Mouse (Mus musculus) stomach, embryonic 14.5 days (tissue): ENCODE results near the gene Zfp740. TPM values are rescaled to one million over a fixed set of nuclear protein-coding genes. Genes with fewer than 3 reads are reported as not detected.

Experiments
- ATAC-seq: fragments of 200-750 bp; cut with Nextera tagmentation; 2 replicates; pipeline ENCODE4 v1.8.0; 2017; ENCODE audit warnings: low read depth, moderate TSS enrichment; ENCODE audit not compliant: insufficient number of reproducible peaks, insufficient read depth, low FRiP score
- H3K27ac ChIP-seq: fragments of 300-500 bp; sonication (generic); 2 replicates; pipeline ENCODE4 v1.5.1; 2014; ENCODE audit warnings: mild to moderate bottlenecking, low read length, moderate library complexity, mixed read lengths
- H3K27me3 ChIP-seq: fragments of 300-500 bp; sonication (generic); 2 replicates; pipeline ENCODE4 v1.6.1; 2014; ENCODE audit warnings: low read length, control low read depth, mixed read lengths; ENCODE audit not compliant: control insufficient read depth, insufficient read depth
- H3K36me3 ChIP-seq: fragments of 300-500 bp; sonication (generic); 2 replicates; pipeline ENCODE4 v1.6.1; 2014; ENCODE audit warnings: mild to moderate bottlenecking, control low read depth, low read length, moderate library complexity, mixed read lengths; ENCODE audit not compliant: control insufficient read depth, insufficient read depth
- H3K4me1 ChIP-seq: fragments of 300-500 bp; sonication (generic); 2 replicates; pipeline ENCODE4 v1.6.1; 2014; ENCODE audit warnings: low read length, control low read depth, mixed read lengths; ENCODE audit not compliant: control insufficient read depth, insufficient read depth
- H3K4me2 ChIP-seq: fragments of 300-500 bp; sonication (generic); replicated peaks from 2 replicates; pipeline ENCODE4 v1.6.1; 2014; ENCODE audit warnings: low read depth, low read length, control low read depth
- H3K4me3 ChIP-seq: fragments of 300-500 bp; sonication (generic); 2 replicates; pipeline ENCODE4 v1.5.1; 2014; ENCODE audit warnings: low read depth, low read length, control low read depth
- H3K9ac ChIP-seq: fragments of 300-500 bp; sonication (generic); replicated peaks from 2 replicates; pipeline ENCODE4 v1.6.1; 2014; ENCODE audit warnings: low read depth, mild to moderate bottlenecking, control low read depth, low read length, moderate library complexity, mixed read lengths
- H3K9me3 ChIP-seq: fragments of 300-500 bp; sonication (generic); 2 replicates; pipeline ENCODE4 v1.6.1; 2016; ENCODE audit warnings: low read depth, low read length, control low read depth; ENCODE audit not compliant: control insufficient read depth
- WGBS: fragments of 180-500 bp; shearing (Covaris S2); extraction: QIAGEN DNeasy Blood & Tissue Kit; methylation state at CpG from one replicate; pipeline ENCODE4 v1.1.7; 2014; 5-methylcytosine and 5-hydroxymethylcytosine counted together
- polyA plus RNA-seq: library from polyadenylated mRNA; unstranded; fragments of >200 nt; fragmentation: Nextera tagmentation; extraction: Ambion mirVana; gene quantifications from 2 replicates; pipeline ENCODE4 v1.2.1, GENCODE M21; 2014

Gene Zfp740
- polyA plus RNA-seq, 1 experiment from 2014 or later: 54.0 TPM

DNA sequence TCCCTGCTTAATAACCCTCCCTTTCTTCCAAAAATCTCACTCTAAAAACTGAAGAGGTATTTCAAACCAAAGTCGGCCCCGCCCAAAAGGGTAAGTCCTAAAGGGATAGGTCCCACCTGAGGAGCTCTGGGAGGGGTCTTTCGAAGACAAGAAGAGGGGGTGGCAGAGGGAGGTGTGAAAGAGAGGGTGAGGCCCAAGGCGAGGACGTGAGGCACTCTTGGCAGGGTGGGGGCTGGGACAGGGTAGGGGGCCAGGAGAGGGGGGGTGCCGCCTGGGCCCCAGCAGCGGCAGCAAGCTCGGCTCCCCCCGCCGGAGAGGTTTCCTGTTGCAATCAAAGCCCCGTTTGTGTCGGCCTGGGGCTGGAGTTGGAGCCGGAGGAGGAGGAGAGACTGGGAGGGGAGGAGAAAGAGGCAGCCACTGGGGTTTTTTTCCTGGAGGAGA lies 46.2 kb downstream of the Zfp740 start:
- no peak for ATAC-seq
- 2% methylated on average over 12 of the region's 13 CpGs for WGBS
- Histone ChIP-seq H3K4me1 (peaks cover 35% of the 10 kb centered on the region), H3K9ac (no peak overlapping the region; the same call in 1 of the 2 replicates), H3K9me3 (no peaks in the 10 kb centered on the region), H3K27ac (peak overlapping the region; percentile 99), H3K36me3 (peaks cover 5% of the 10 kb centered on the region; the same call in 1 of the 2 replicates), H3K4me3 (peak overlapping the region; percentile 10; the same call in 1 of the 2 replicates), H3K27me3 (no peaks in the 10 kb centered on the region), H3K4me2 (peak overlapping the region; percentile 64)

DNA sequence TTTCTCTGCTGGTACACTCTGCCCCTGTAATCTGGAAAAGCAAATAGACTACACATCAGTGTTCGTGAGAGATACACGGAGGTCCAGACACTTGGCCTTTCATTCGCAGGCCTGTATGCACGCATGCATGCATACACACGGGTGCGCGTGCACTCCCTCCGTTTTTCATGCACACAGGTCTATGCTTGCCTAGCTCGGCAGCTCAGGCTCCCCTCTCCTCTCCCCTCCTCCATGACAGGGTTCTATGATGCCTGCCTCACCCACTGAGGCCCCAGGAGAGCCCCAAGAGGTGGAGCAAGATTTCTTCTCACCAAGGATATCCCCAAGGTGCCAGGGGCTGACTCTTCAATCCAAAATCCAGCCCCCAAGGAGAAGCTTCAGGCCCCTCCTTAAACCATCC lies 46.9 kb downstream of the Zfp740 start:
- H3K27me3 ChIP-seq: no peaks in the 10 kb centered on the region
- no peak overlapping the region for H3K9ac ChIP-seq
- H3K36me3 ChIP-seq: peaks cover 5% of the 10 kb centered on the region; the same call in 1 of the 2 replicates
- H3K4me1 ChIP-seq: peaks cover 29% of the 10 kb centered on the region
- no peaks in the 10 kb centered on the region for H3K9me3 ChIP-seq
- no peak for ATAC-seq
- peak overlapping the region; percentile 99 for H3K27ac ChIP-seq
- peak overlapping the region; percentile 64; the same call in 1 of the 2 replicates for H3K4me2 ChIP-seq
- no peak overlapping the region for H3K4me3 ChIP-seq
- 36% methylated on average over 9 of the region's 9 CpGs for WGBS

DNA sequence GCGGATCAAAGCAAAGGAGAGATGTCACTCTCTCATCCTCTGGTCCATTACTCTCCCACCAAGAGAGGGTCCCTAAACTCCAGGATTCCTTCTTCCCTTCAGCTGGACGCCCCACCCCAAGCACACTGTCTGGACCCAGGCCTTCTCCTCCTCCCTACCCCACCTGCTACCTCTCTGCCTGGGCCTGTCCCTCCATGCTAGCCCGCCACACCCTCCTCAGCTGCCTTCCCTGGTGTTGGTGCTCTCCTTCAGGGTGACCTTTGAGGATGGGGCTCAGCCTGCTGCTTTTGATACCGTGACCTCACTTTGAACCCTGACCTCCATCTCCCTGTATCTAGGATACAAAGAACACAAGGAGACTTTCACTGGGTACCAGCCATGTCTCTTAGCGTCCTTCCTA lies 47.5 kb downstream of the Zfp740 start:
- Histone ChIP-seq H3K27me3 (no peaks in the 10 kb centered on the region), H3K9ac (no peak overlapping the region), H3K27ac (peak overlapping the region; percentile 99; the same call in 1 of the 2 replicates), H3K4me3 (no peak overlapping the region), H3K4me1 (peaks cover 29% of the 10 kb centered on the region), H3K4me2 (no peak overlapping the region), H3K9me3 (no peaks in the 10 kb centered on the region), H3K36me3 (peaks cover 5% of the 10 kb centered on the region; the same call in 1 of the 2 replicates)
- WGBS: 58% methylated on average over 5 of the region's 5 CpGs
- no peak for ATAC-seq

DNA sequence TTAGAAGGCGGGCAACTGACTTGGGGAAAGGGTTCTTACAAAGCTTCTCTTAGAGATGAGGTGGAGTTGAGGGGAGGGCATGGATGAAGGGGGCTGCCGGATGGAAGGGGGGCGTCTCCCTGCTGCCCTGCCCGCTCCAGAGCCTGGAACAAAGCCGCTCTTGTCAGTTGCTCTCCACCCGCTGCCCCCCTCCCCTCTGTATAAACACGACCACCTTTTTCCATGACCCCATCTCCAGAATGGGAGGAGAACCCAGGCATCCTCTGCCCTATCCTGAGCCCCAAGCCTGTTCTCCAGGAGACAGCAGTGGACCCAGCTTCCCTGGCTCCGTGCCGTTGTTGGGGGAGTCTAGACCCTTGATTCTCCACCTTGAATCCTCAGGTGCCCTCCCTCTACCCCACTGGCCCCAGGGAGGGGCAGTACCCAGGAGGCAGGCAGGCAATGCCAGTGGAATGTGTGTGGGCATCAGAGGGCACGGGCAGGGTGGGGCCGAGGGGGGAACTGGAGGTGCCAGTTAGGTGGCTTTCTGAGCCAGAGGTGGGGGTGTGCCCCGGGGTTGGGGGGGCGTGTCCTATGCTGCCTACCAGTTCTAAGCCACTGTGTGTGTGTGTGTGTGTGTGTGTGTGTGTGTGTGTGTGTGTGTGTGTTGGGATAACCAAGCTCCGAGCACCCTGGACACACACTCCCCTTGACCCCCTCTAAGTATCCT lies 52.7 kb downstream of the Zfp740 start:
- Histone ChIP-seq H3K36me3 (peaks cover 5% of the 10 kb centered on the region; the same call in 1 of the 2 replicates), H3K27me3 (no peaks in the 10 kb centered on the region), H3K4me3 (peak overlapping the region; percentile 17; the same call in 1 of the 2 replicates), H3K27ac (peak overlapping the region; percentile 83; the same call in 1 of the 2 replicates), H3K9me3 (no peaks in the 10 kb centered on the region), H3K9ac (no peak overlapping the region; the same call in 1 of the 2 replicates), H3K4me1 (peaks cover 31% of the 10 kb centered on the region), H3K4me2 (peak overlapping the region; percentile 76)
- no peak for ATAC-seq
- 47% methylated on average over 14 of the region's 14 CpGs for WGBS

DNA sequence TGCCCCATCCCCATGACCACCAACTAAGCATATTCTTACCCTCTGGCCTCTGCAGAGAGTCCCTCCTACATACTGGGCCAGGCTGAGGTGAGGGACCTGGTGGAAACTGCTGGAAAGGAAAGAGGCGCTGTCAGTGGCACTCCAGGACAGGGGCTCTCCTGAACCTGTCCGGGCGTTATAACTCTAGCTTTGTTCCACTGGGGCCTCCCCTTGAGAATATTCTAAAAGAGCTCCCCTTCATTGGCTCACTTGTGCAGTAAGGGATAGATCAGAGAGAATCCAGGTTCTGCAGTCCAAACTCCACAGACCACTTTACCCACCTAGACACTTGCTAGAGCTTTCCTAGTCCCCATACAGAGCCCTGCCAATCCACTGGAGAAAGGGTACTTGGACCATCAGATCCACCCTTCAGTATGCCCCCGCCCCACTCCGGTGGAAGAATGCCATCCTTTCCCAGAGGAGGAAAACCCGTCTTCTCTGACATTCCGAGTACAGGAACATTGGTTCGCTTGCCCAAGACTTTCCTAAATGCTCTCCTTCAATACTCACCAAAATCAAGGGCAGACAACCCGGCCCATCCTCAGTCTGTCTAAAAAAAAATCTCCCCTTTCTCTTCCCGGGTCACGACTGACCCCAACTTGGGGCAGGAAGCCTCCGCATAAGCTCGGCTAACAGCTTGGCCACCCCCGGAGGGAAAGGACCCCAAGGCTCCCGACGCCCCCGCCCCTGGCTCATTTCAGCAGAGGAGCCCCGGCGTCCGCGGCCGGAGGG lies 53.6 kb downstream of the Zfp740 start:
- Histone ChIP-seq H3K9ac (peak overlapping the region; percentile 43), H3K4me3 (peak overlapping the region; percentile 64), H3K27me3 (no peaks in the 10 kb centered on the region), H3K4me2 (peak overlapping the region; percentile 76), H3K36me3 (peaks cover 5% of the 10 kb centered on the region; the same call in 1 of the 2 replicates), H3K27ac (peak overlapping the region; percentile 83), H3K9me3 (no peaks in the 10 kb centered on the region), H3K4me1 (peaks cover 30% of the 10 kb centered on the region)
- WGBS: 10% methylated on average over 22 of the region's 22 CpGs
- no peak for ATAC-seq

DNA sequence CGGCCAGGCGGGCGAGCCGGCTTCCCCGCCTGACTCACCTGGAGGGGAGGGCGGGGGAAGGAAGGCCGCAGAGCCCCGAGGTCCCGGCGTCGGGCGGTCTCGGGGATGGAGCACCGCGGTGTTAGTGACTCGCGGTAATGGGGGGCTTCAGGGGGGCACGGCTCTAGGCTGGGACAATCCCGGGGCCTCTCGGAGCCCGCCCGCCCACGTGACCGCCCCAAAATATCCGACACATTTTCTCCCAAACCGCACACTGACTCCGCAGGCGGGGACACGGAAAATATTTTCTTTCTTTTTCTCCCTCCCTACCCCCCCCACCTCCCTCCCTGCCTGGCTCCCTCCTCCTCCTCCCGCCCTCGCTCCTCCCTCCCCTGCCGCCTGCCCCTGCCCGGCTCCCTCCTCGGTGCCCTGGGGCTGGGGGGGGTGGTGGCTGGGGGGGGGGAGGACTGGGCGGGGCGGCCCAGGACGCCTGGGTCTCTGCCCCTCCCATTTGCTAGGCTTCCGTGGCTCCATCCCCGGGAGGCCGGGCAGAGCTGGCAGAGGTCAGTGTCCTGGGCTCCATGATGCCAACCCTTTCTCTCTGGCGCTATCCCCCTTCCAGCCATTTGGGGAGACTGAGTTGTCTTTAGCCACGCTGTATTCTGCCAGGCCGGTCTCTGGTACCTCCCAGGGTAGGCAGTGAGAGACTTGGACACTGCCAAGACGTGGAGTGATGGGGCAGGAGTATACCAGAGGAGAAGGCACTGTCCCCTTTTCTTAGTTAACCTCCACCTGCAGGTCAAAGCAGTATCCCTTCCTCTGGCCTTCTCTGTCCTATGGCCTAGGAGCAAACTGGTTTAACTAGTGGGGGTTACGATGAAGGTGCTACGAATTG lies 54.4 kb downstream of the Zfp740 start, which contains the start of gene Rarg:
TSS of gene Rarg (minus strand) at position 316 of the 874 bp plus-strand sequence.
- H3K4me2 ChIP-seq: peak within 1 kb of the TSS; percentile 76
- WGBS: 3% methylated on average over 29 of the region's 46 CpGs
- H3K36me3 ChIP-seq: peaks cover 3% of the 10 kb centered on the region; the same call in 1 of the 2 replicates
- peak; percentile 53; the same call in 1 of the 2 replicates for ATAC-seq
- H3K9me3 ChIP-seq: no peaks in the 10 kb centered on the region
- H3K4me3 ChIP-seq: peak within 1 kb of the TSS; percentile 64
- peak within 1 kb of the TSS; percentile 43 for H3K9ac ChIP-seq
- peaks cover 30% of the 10 kb centered on the region for H3K4me1 ChIP-seq
- no peaks in the 10 kb centered on the region for H3K27me3 ChIP-seq
- H3K27ac ChIP-seq: peak within 1 kb of the TSS; percentile 83

DNA sequence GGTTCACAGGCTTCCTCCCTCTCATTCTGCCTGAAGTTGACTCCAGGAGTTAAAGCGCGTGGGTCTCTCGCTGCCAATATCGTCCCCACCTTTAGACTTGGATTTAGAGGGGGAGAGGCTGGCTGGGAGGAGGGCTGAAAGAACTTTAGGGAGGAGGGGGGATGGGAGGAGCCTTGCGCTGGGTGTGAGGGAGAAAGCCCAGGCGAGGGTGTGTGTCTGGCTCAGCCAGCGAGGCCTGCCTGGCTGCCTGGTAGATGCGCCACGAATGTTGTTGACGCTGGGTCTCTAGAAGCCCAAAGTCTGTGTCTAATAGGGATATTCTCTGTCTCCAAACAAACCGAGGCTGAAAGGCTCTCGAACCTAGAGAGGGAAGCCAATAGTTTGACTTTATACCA lies 55.0 kb downstream of the Zfp740 start:
- Histone ChIP-seq H3K9me3 (no peaks in the 10 kb centered on the region), H3K27me3 (no peaks in the 10 kb centered on the region), H3K4me2 (peak overlapping the region; percentile 76), H3K4me1 (peaks cover 30% of the 10 kb centered on the region), H3K36me3 (no peaks in the 10 kb centered on the region), H3K27ac (peak overlapping the region; percentile 69), H3K4me3 (peak overlapping the region; percentile 64), H3K9ac (no peak overlapping the region; the same call in 1 of the 2 replicates)
- 9% methylated on average over 12 of the region's 12 CpGs for WGBS
- peak; percentile 36 for ATAC-seq
